10 mouse cellular contexts compared by ENCODE assay signal in the genomic region with DNA sequence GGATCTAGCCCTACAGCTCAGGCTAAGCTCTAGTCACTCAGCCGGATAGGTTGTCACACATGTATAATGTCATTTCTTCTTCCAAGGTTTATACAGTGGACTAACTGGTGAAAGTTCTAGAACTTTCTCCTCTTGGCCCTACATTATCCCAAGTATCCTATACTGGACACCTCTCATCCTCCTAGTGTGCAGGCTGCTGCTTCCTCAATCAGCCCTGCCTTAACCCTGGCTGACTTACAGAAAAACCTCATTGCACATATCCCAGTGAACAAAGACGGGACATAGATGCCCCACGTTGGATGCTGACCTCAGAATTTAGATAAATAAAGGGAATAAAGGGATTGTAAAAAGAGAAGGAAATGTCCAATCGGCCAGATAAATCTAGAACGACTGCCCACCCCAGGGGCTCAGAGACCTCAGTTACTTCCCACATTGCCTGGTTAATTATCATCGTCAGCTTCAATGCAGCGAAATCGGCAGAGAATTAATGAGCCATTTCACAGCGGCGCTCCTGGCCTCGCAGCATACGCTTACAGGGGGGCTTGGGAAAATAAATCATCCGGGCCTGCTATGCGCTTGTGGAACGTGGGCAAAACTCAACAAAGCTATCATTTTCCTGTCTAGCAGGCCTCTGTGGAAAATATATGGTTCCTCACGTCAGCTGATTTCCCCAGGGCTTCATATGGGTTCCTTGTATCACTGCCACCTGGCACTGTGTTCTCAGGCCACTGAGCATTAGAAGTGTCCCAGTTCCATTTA.
DNase-seq lines count a peak whose midpoint lies in the region; ATAC-seq and TF ChIP-seq lines count a peak whose summit lies in the region.
"Had no signal": no experiment of that assay in that cellular context is flagged by ENCODE, and none has a peak within 500 bp of the region (broad histone marks: within the 10 kb centered on the region; RNA-seq: fewer than 3 reads in every experiment).

No protein-coding gene starts in this region.

- intact Hi-C loops in gastrocnemius, adult 2 months (cut with DNase I), result no loop called here

- 0 out of 2 replicates have a peak overlapping the region, but pooled peaks have one; percentile 7 for H3K4me2 ChIP-seq in hindbrain, embryonic 13.5 days
- no peak overlapping the region for H3K4me2 ChIP-seq in midbrain, embryonic 15.5 days
- H3K4me2 ChIP-seq in liver, postnatal 0 days (ENCODE audit: low read depth, low read length), result no peak overlapping the region

- ATAC-seq in hindbrain, embryonic 13.5 days (ENCODE audit: low FRiP score), result peak; percentile 82
- 0 out of 2 replicates have a peak, but pooled peaks have one; percentile 30 for ATAC-seq in midbrain, embryonic 15.5 days (replicated peaks)
- ATAC-seq in megakaryocyte-erythroid progenitor cell, adult 5-6 weeks (replicated peaks; ENCODE audit: low FRiP score, low TSS enrichment, poor library complexity, severe bottlenecking), result no peak
- no peak for ATAC-seq in liver, postnatal 0 days

- peaks cover 21% of the 10 kb centered on the region for H3K4me1 ChIP-seq in hindbrain, embryonic 13.5 days (replicated peaks)
- peaks cover 7% of the 10 kb centered on the region for H3K4me1 ChIP-seq in midbrain, embryonic 15.5 days
- no peaks in the 10 kb centered on the region for H3K4me1 ChIP-seq in liver, postnatal 0 days (ENCODE audit: insufficient read depth)

- no peak overlapping the region for H3K9ac ChIP-seq in hindbrain, embryonic 13.5 days
- H3K9ac ChIP-seq in midbrain, embryonic 15.5 days, result no peak overlapping the region
- no peak overlapping the region for H3K9ac ChIP-seq in liver, postnatal 0 days (replicated peaks)

- H3K9me3 ChIP-seq in hindbrain, embryonic 13.5 days, result no peaks in the 10 kb centered on the region
- H3K9me3 ChIP-seq in midbrain, embryonic 15.5 days, result no peaks in the 10 kb centered on the region
- peaks cover 6% of the 10 kb centered on the region for H3K9me3 ChIP-seq in liver, postnatal 0 days (ENCODE audit: low read length)

- H3K36me3 ChIP-seq in hindbrain, embryonic 13.5 days, result no peaks in the 10 kb centered on the region
- H3K36me3 ChIP-seq in midbrain, embryonic 15.5 days (replicated peaks), result no peaks in the 10 kb centered on the region
- H3K36me3 ChIP-seq in liver, postnatal 0 days (replicated peaks; ENCODE audit: insufficient read depth, low read length), result no peaks in the 10 kb centered on the region

- TF ChIP-seq EP300 in liver, postnatal 0 days (IDR thresholded peaks at IDR 0.05; ENCODE audit: low read depth), result no peak

- H3K4me3 ChIP-seq in hindbrain, embryonic 13.5 days, result no peak overlapping the region
- no peak overlapping the region for H3K4me3 ChIP-seq in midbrain, embryonic 15.5 days
- no peak overlapping the region for H3K4me3 ChIP-seq in gastrocnemius, adult 2 months
- no peak overlapping the region for H3K4me3 ChIP-seq in liver, postnatal 0 days (ENCODE audit: low read depth, low read length)

- H3K27ac ChIP-seq in hindbrain, embryonic 13.5 days, result peak overlapping the region; percentile 86
- peak overlapping the region; percentile 50 for H3K27ac ChIP-seq in midbrain, embryonic 15.5 days
- no peak overlapping the region for H3K27ac ChIP-seq in gastrocnemius, adult 2 months
- H3K27ac ChIP-seq in liver, postnatal 0 days (ENCODE audit: low read depth), result no peak overlapping the region
- H3K27ac ChIP-seq: macrophage had no signal

- no peaks in the 10 kb centered on the region for H3K27me3 ChIP-seq in hindbrain, embryonic 13.5 days
- no peaks in the 10 kb centered on the region for H3K27me3 ChIP-seq in midbrain, embryonic 15.5 days (replicated peaks)
- no peaks in the 10 kb centered on the region for H3K27me3 ChIP-seq in liver, postnatal 0 days (ENCODE audit: insufficient read depth, low read length)

- TF ChIP-seq CTCF in gastrocnemius, adult 2 months (IDR thresholded peaks at IDR 0.05), result no peak
- no peak for TF ChIP-seq CTCF in liver, postnatal 0 days (IDR thresholded peaks at IDR 0.05; ENCODE audit: low read depth)

- WGBS in hindbrain, embryonic 13.5 days, result 26% methylated on average over 16 of the region's 16 CpGs
- WGBS in midbrain, embryonic 15.5 days, result 23% methylated on average over 16 of the region's 16 CpGs
- WGBS in liver, postnatal 0 days (ENCODE audit: insufficient replicate concordance), result 77% methylated on average over 16 of the region's 16 CpGs

- DNase-seq in cerebellum, adult 18-20 months, result peak; percentile 62 to 73
- peak; percentile 61 for DNase-seq in cerebellum, postnatal 14 days
- DNase-seq in gastrocnemius, adult 2 months, result no peak
- DNase-seq in thymus, postnatal 4 days, result no peak
- DNase-seq in liver, postnatal 0 days, result no peak
- DNase-seq: heart, postnatal 36 days had no signal

Comparison
In these comparisons a context has a peak if more than half of its experiments do, and no peak if none do; other contexts are left out.
1. DNase-seq: peak in cerebellum, adult 18-20 months (2 of 2) and cerebellum, postnatal 14 days (2 of 2); none in gastrocnemius, adult 2 months (single experiment), thymus, postnatal 4 days (single experiment) and liver, postnatal 0 days (single experiment).
2. ATAC-seq: peak in hindbrain, embryonic 13.5 days (single experiment) and midbrain, embryonic 15.5 days (single experiment); none in megakaryocyte-erythroid progenitor cell, adult 5-6 weeks (single experiment) and liver, postnatal 0 days (single experiment).
3. H3K27ac ChIP-seq: peak in hindbrain, embryonic 13.5 days (single experiment) and midbrain, embryonic 15.5 days (single experiment); none in gastrocnemius, adult 2 months (single experiment) and liver, postnatal 0 days (single experiment).